Mouse (Mus musculus): ENCODE results near the gene Mettl7b.

DNA sequence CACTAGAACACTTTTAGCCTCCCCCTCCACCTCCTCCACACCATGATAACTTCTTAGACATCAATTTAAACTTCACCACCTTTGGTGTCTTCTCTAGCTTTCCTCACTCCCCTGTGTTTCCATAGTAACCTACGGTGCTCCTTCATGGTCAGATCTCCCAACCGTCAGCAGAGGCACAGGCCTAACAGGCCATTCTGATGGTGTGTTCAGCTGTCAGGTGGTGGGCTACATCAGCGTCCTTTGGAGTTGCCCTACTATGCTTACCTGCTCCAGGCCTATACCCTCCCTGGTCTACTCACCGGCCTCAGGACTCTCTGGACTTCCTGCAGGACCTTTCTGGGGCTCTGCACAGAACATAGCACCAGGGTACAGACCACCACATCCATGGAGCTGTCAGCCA, 646 bp downstream of the Mettl7b start:
- TF ChIP-seq CTCF (IDR thresholded peaks at IDR 0.05; ENCODE audit: borderline replicate concordance, insufficient read depth, low read depth, low read length) (no peak), POLR2A (IDR thresholded peaks at IDR 0.05; ENCODE audit: borderline replicate concordance, insufficient read depth, low read length) (no peak)

All from cerebellum, adult 2 months (tissue).